In the genomic region with DNA sequence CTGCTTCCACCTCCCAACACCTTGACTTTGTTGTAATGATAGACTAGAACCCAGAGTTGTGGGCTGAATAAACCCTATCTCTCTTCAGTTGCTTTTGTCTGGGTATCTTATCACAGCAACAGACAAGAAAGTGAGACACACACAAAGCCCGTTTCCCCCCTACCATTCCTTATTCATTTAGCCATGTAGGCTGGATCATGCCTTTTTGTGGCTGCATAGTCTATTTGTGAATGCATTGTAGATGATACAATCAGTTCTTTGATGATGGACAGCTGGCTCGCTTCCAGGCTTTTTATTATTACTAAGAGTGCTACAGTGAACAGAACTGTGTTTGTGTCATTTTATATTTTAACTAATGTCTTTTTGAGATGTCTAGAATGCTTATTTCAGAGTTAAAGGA, we compare ENCODE assay signal across 20 mouse cellular contexts.
"Had no signal": no experiment of that assay in that cellular context is flagged by ENCODE, and none has a peak within 500 bp of the region (broad histone marks: within the 10 kb centered on the region; RNA-seq: fewer than 3 reads in every experiment).

No protein-coding gene starts in this region.

- H3K36me3 ChIP-seq: liver, embryonic 13.5 days; midbrain, embryonic 12.5 days; neural tube, embryonic 12.5 days; neural tube, embryonic 15.5 days had no signal

- H3K4me1 ChIP-seq: liver, embryonic 13.5 days; neural tube, embryonic 12.5 days; neural tube, embryonic 15.5 days had no signal

- H3K9me3 ChIP-seq: liver, embryonic 13.5 days; midbrain, embryonic 12.5 days; neural tube, embryonic 12.5 days; neural tube, embryonic 15.5 days had no signal

- H3K27me3 ChIP-seq: liver, embryonic 13.5 days; midbrain, embryonic 12.5 days; neural tube, embryonic 12.5 days; neural tube, embryonic 15.5 days had no signal

- H3K27ac ChIP-seq: kidney, postnatal 0 days; layer of hippocampus, adult 2 months; left cerebral cortex, adult 2 months; liver, embryonic 13.5 days; midbrain, embryonic 12.5 days; neural tube, embryonic 12.5 days; neural tube, embryonic 15.5 days; stomach, postnatal 0 days had no signal

- H3K4me3 ChIP-seq: layer of hippocampus, adult 2 months; left cerebral cortex, adult 2 months; liver, embryonic 13.5 days; midbrain, embryonic 12.5 days; neural tube, embryonic 12.5 days; neural tube, embryonic 15.5 days had no signal

- H3K9ac ChIP-seq: liver, embryonic 13.5 days; midbrain, embryonic 12.5 days; neural tube, embryonic 12.5 days; neural tube, embryonic 15.5 days had no signal

- H3K4me2 ChIP-seq: liver, embryonic 13.5 days; midbrain, embryonic 12.5 days; neural tube, embryonic 12.5 days; neural tube, embryonic 15.5 days had no signal

- DNase-seq: kidney, postnatal 25 days; layer of hippocampus, adult 9-11 months; layer of hippocampus, postnatal 36 days; liver, embryonic 13.5 days; lung, adult 2 months; lung, postnatal 14 days; lung, postnatal 4 days; right cerebral cortex, adult 18-20 months; right cerebral cortex, postnatal 14 days; right cerebral cortex, postnatal 4 days; thymus, adult 2 months; thymus, postnatal 14 days; thymus, postnatal 4 days had no signal
